In genomic region chr8:12502321-12502775, GRCm38 (mm10) we compare ENCODE assay signal across 8 mouse cellular contexts.
A peak's percentile ranks its signal among the peaks of the same experiment; 100 is the strongest.
DNase-seq lines count a peak whose midpoint lies in the region; ATAC-seq lines count a peak whose summit lies in the region.

No protein-coding gene starts in this region.

- H3K4me3 ChIP-seq in forebrain, embryonic 14.5 days (ENCODE audit: low read depth, low read length) = peak overlapping the region; percentile 21
- H3K4me3 ChIP-seq in limb, embryonic 15.5 days = peak overlapping the region; percentile 24

- peak overlapping the region; percentile 87 for H3K27ac ChIP-seq in forebrain, embryonic 14.5 days (ENCODE audit: low read depth, low read length)
- no peak overlapping the region for H3K27ac ChIP-seq in limb, embryonic 15.5 days

- H3K27me3 ChIP-seq in forebrain, embryonic 14.5 days (replicated peaks; ENCODE audit: control insufficient read depth, insufficient read depth, low read length) = no peaks in the 10 kb centered on the region
- H3K27me3 ChIP-seq in limb, embryonic 15.5 days = peaks cover 79% of the 10 kb centered on the region

- H3K4me2 ChIP-seq in forebrain, embryonic 14.5 days (ENCODE audit: low read length) = peak overlapping the region; percentile 52
- H3K4me2 ChIP-seq in limb, embryonic 15.5 days = peak overlapping the region; percentile 47

- DNase-seq in left cerebral cortex, postnatal 4 days = peak; percentile 44
- no peak for DNase-seq in left cerebral cortex, postnatal 14 days (ENCODE audit: low spot score in 2 of 2)
- DNase-seq in forebrain, embryonic 14.5 days (ENCODE audit: low spot score) = peak; percentile 78
- peak; percentile 68 for DNase-seq in retina, embryonic 14.5 days (ENCODE audit: low spot score)
- DNase-seq in spleen, postnatal 36 days (ENCODE audit: low spot score in 2 of 2) = no peak
- DNase-seq in B cell, adult 2 months = no peak
- DNase-seq in right cerebral cortex, postnatal 36 days (ENCODE audit: low spot score in 2 of 2) = no peak

- under 1% methylated on average over 22 of the region's 22 CpGs for WGBS in forebrain, embryonic 14.5 days
- WGBS in limb, embryonic 15.5 days = 2% methylated on average over 22 of the region's 22 CpGs

- H3K9me3 ChIP-seq in forebrain, embryonic 14.5 days (replicated peaks; ENCODE audit: control insufficient read depth, low read length) = no peaks in the 10 kb centered on the region
- no peaks in the 10 kb centered on the region for H3K9me3 ChIP-seq in limb, embryonic 15.5 days

- intact Hi-C loops in left cerebral cortex, postnatal 4 days (cut with DNase I) = no loop called here
- intact Hi-C loops in left cerebral cortex, postnatal 14 days (cut with DNase I) = no loop called here

- peaks cover 33% of the 10 kb centered on the region for H3K4me1 ChIP-seq in forebrain, embryonic 14.5 days (ENCODE audit: control insufficient read depth, insufficient read depth, low read length)
- peaks cover 12% of the 10 kb centered on the region for H3K4me1 ChIP-seq in limb, embryonic 15.5 days

- ATAC-seq in forebrain, embryonic 14.5 days = peak; percentile 87
- no peak for ATAC-seq in limb, embryonic 15.5 days (ENCODE audit: insufficient number of reproducible peaks, low FRiP score, low TSS enrichment, low read depth)

- no peaks in the 10 kb centered on the region for H3K36me3 ChIP-seq in forebrain, embryonic 14.5 days (ENCODE audit: control insufficient read depth, insufficient read depth, low read length)
- no peaks in the 10 kb centered on the region for H3K36me3 ChIP-seq in limb, embryonic 15.5 days

- H3K9ac ChIP-seq in forebrain, embryonic 14.5 days (ENCODE audit: low read length) = peak overlapping the region; percentile 61
- H3K9ac ChIP-seq in limb, embryonic 15.5 days = no peak overlapping the region

Comparison
In these comparisons a context has a peak if more than half of its experiments do, and no peak if none do; other contexts are left out.
1. DNase-seq: peak in left cerebral cortex, postnatal 4 days (single experiment), forebrain, embryonic 14.5 days (single experiment) and retina, embryonic 14.5 days (single experiment); none in left cerebral cortex, postnatal 14 days (0 of 2), spleen, postnatal 36 days (0 of 2), B cell, adult 2 months (0 of 2) and right cerebral cortex, postnatal 36 days (0 of 2).